Mouse (Mus musculus): ENCODE data around the gene Rcan2. TPM values are rescaled to one million over a fixed set of nuclear protein-coding genes. Genes with fewer than 3 reads are reported as not detected.

Gene Rcan2
- polyA plus RNA-seq, 1 experiment from 2014 or later: 4.9 TPM

GRCm38 (mm10) chr17:43989334-43989945, 188.3 kb downstream of the Rcan2 start:
- no peaks in the 10 kb centered on the region for H3K9me3 ChIP-seq (replicated peaks)
- no peaks in the 10 kb centered on the region for H3K27me3 ChIP-seq
- WGBS: 30% methylated on average over 5 of the region's 5 CpGs
- no peak overlapping the region for H3K27ac ChIP-seq (replicated peaks)
- peaks cover 10% of the 10 kb centered on the region; the same call in 1 of the 2 replicates for H3K4me1 ChIP-seq
- H3K4me2 ChIP-seq (replicated peaks): no peak overlapping the region
- H3K4me3 ChIP-seq (replicated peaks): no peak overlapping the region
- no peak overlapping the region for H3K9ac ChIP-seq
- no peak for ATAC-seq (ENCODE audit: insufficient number of reproducible peaks, low FRiP score, low TSS enrichment, low read depth)
- no peaks in the 10 kb centered on the region for H3K36me3 ChIP-seq

GRCm38 (mm10) chr17:43990957-43991383, 189.8 kb downstream of the Rcan2 start:
- ATAC-seq (ENCODE audit: insufficient number of reproducible peaks, low FRiP score, low TSS enrichment, low read depth): no peak
- H3K9ac ChIP-seq: no peak overlapping the region

GRCm38 (mm10) chr17:43994080-43994479, 192.9 kb downstream of the Rcan2 start:
- WGBS: 22% methylated on average over 4 of the region's 4 CpGs
- Histone ChIP-seq H3K4me2 (replicated peaks) (no peak overlapping the region), H3K4me1 (peaks cover 10% of the 10 kb centered on the region; the same call in 1 of the 2 replicates), H3K36me3 (no peaks in the 10 kb centered on the region), H3K4me3 (replicated peaks) (no peak overlapping the region), H3K27ac (replicated peaks) (no peak overlapping the region), H3K27me3 (no peaks in the 10 kb centered on the region), H3K9ac (no peak overlapping the region), H3K9me3 (replicated peaks) (no peaks in the 10 kb centered on the region)
- no peak for ATAC-seq (ENCODE audit: insufficient number of reproducible peaks, low FRiP score, low TSS enrichment, low read depth)

More at GRCm38 (mm10) chr17:43990957-43991383, 189.8 kb downstream of the Rcan2 start:
- WGBS: 22% methylated on average over 10 of the region's 10 CpGs
- Histone ChIP-seq H3K27ac (replicated peaks) (no peak overlapping the region), H3K4me3 (replicated peaks) (no peak overlapping the region), H3K27me3 (no peaks in the 10 kb centered on the region), H3K4me1 (peaks cover 10% of the 10 kb centered on the region; the same call in 1 of the 2 replicates), H3K9me3 (replicated peaks) (no peaks in the 10 kb centered on the region), H3K36me3 (no peaks in the 10 kb centered on the region), H3K4me2 (replicated peaks) (no peak overlapping the region)

GRCm38 (mm10) chr17:43997514-43997913, 196.4 kb downstream of the Rcan2 start:
- Histone ChIP-seq H3K36me3 (no peaks in the 10 kb centered on the region), H3K4me2 (replicated peaks) (no peak overlapping the region), H3K9ac (no peak overlapping the region), H3K4me1 (0 out of 2 replicates have a peak, but pooled peaks cover 3% of the 10 kb centered on the region), H3K27me3 (no peaks in the 10 kb centered on the region), H3K9me3 (replicated peaks) (no peaks in the 10 kb centered on the region), H3K4me3 (replicated peaks) (no peak overlapping the region), H3K27ac (replicated peaks) (no peak overlapping the region)
- WGBS: 81% methylated on average over 7 of the region's 7 CpGs
- ATAC-seq (ENCODE audit: insufficient number of reproducible peaks, low FRiP score, low TSS enrichment, low read depth): no peak

- no peaks in the 10 kb centered on the region for H3K9me3 ChIP-seq (replicated peaks)
- no peak overlapping the region for H3K4me2 ChIP-seq (replicated peaks)
- no peaks in the 10 kb centered on the region for H3K36me3 ChIP-seq
- H3K9ac ChIP-seq: no peak overlapping the region
- H3K27me3 ChIP-seq: no peaks in the 10 kb centered on the region
- no peak overlapping the region for H3K27ac ChIP-seq (replicated peaks)
- no peak for ATAC-seq (ENCODE audit: insufficient number of reproducible peaks, low FRiP score, low TSS enrichment, low read depth)
- 88% methylated on average over 6 of the region's 6 CpGs for WGBS
- no peak overlapping the region for H3K4me3 ChIP-seq (replicated peaks)
- H3K4me1 ChIP-seq: 0 out of 2 replicates have a peak, but pooled peaks cover 3% of the 10 kb centered on the region
Observed at GRCm38 (mm10) chr17:43998095-43998494, 196.9 kb downstream of the Rcan2 start.

- no peak overlapping the region for H3K9ac ChIP-seq
- ATAC-seq (ENCODE audit: insufficient number of reproducible peaks, low FRiP score, low TSS enrichment, low read depth): no peak
- H3K36me3 ChIP-seq: no peaks in the 10 kb centered on the region
- H3K9me3 ChIP-seq (replicated peaks): no peaks in the 10 kb centered on the region
- no peak overlapping the region for H3K27ac ChIP-seq (replicated peaks)
- no peak overlapping the region for H3K4me2 ChIP-seq (replicated peaks)
- H3K4me3 ChIP-seq (replicated peaks): no peak overlapping the region
- no peaks in the 10 kb centered on the region for H3K4me1 ChIP-seq
- no peaks in the 10 kb centered on the region for H3K27me3 ChIP-seq
- WGBS: 78% methylated on average over 2 of the region's 2 CpGs
Observed at GRCm38 (mm10) chr17:44004401-44004800, 203.2 kb downstream of the Rcan2 start.

- 83% methylated on average over 2 of the region's 2 CpGs for WGBS
- Histone ChIP-seq H3K9me3 (replicated peaks) (no peaks in the 10 kb centered on the region), H3K9ac (no peak overlapping the region), H3K27me3 (no peaks in the 10 kb centered on the region), H3K36me3 (no peaks in the 10 kb centered on the region), H3K4me1 (no peaks in the 10 kb centered on the region), H3K4me3 (replicated peaks) (no peak overlapping the region), H3K27ac (replicated peaks) (no peak overlapping the region), H3K4me2 (replicated peaks) (no peak overlapping the region)
- ATAC-seq (ENCODE audit: insufficient number of reproducible peaks, low FRiP score, low TSS enrichment, low read depth): no peak
Observed at GRCm38 (mm10) chr17:44007411-44007810, 206.3 kb downstream of the Rcan2 start.

- no peak overlapping the region for H3K4me2 ChIP-seq (replicated peaks)
- no peak for ATAC-seq (ENCODE audit: insufficient number of reproducible peaks, low FRiP score, low TSS enrichment, low read depth)
Observed at GRCm38 (mm10) chr17:44011917-44012316, 210.8 kb downstream of the Rcan2 start.

GRCm38 (mm10) chr17:44013756-44014510, 212.8 kb downstream of the Rcan2 start:
- Histone ChIP-seq H3K9ac (no peak overlapping the region), H3K36me3 (no peaks in the 10 kb centered on the region), H3K27me3 (no peaks in the 10 kb centered on the region), H3K27ac (replicated peaks) (no peak overlapping the region), H3K4me2 (replicated peaks) (no peak overlapping the region), H3K4me3 (replicated peaks) (no peak overlapping the region), H3K9me3 (replicated peaks) (no peaks in the 10 kb centered on the region), H3K4me1 (no peaks in the 10 kb centered on the region; the same call in 1 of the 2 replicates)
- 47% methylated on average over 4 of the region's 4 CpGs for WGBS
- ATAC-seq (ENCODE audit: insufficient number of reproducible peaks, low FRiP score, low TSS enrichment, low read depth): no peak

More at GRCm38 (mm10) chr17:44011917-44012316, 210.8 kb downstream of the Rcan2 start:
- H3K4me1 ChIP-seq: no peaks in the 10 kb centered on the region; the same call in 1 of the 2 replicates
- WGBS: 42% methylated on average over 4 of the region's 4 CpGs
- H3K4me3 ChIP-seq (replicated peaks): no peak overlapping the region
- no peak overlapping the region for H3K27ac ChIP-seq (replicated peaks)
- H3K9me3 ChIP-seq (replicated peaks): no peaks in the 10 kb centered on the region
- no peaks in the 10 kb centered on the region for H3K27me3 ChIP-seq
- no peak overlapping the region for H3K9ac ChIP-seq
- H3K36me3 ChIP-seq: no peaks in the 10 kb centered on the region

- Histone ChIP-seq H3K4me1 (no peaks in the 10 kb centered on the region; the same call in 1 of the 2 replicates), H3K9ac (no peak overlapping the region), H3K36me3 (no peaks in the 10 kb centered on the region), H3K4me2 (replicated peaks) (no peak overlapping the region), H3K27ac (replicated peaks) (no peak overlapping the region), H3K27me3 (no peaks in the 10 kb centered on the region), H3K9me3 (replicated peaks) (no peaks in the 10 kb centered on the region), H3K4me3 (replicated peaks) (no peak overlapping the region)
- ATAC-seq (ENCODE audit: insufficient number of reproducible peaks, low FRiP score, low TSS enrichment, low read depth): no peak
- 66% methylated on average over 5 of the region's 5 CpGs for WGBS
Observed at GRCm38 (mm10) chr17:44016314-44016713, 215.2 kb downstream of the Rcan2 start.

GRCm38 (mm10) chr17:44020707-44021220, 219.6 kb downstream of the Rcan2 start:
- Histone ChIP-seq H3K9me3 (replicated peaks) (no peaks in the 10 kb centered on the region), H3K27me3 (no peaks in the 10 kb centered on the region), H3K27ac (replicated peaks) (no peak overlapping the region), H3K9ac (no peak overlapping the region), H3K4me1 (peaks cover 3% of the 10 kb centered on the region; the same call in 1 of the 2 replicates), H3K4me2 (replicated peaks) (no peak overlapping the region), H3K4me3 (replicated peaks) (no peak overlapping the region), H3K36me3 (no peaks in the 10 kb centered on the region)
- ATAC-seq (ENCODE audit: insufficient number of reproducible peaks, low FRiP score, low TSS enrichment, low read depth): no peak
- 84% methylated on average over 6 of the region's 6 CpGs for WGBS
